Mouse (Mus musculus) cerebral cortex, adult 2 months (tissue): Measurements from ENCODE around the gene Elp5.

Experiments used
- whole genome bisulfite sequencing: fragments of 180-500 bp; shearing (Covaris S2); methylation state at CpG from one replicate; pipeline ENCODE4 v1.1.7; 2018; 5-methylcytosine and 5-hydroxymethylcytosine counted together

The Elp5 gene

DNA sequence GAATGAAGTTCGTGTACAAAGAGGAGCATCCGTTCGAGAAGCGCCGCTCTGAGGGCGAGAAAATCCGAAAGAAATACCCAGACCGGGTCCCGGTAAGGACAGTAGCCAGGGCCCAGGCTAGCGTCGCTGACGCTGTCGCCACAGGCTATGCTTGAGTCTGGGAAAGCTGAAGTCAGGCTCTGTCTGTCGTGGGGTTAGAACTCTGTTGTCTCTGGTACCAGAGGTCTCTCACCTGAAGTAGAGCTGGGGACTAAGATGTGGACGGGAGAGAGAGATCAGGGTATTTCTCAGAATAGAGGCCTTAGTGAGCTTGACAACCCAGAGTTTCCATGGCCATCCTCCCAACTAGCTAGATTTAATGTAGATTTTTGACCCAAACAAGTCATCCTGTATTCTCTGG is 9.4 kb upstream of the Elp5 start:
- under 1% methylated on average over 15 of the region's 15 CpGs for WGBS

DNA sequence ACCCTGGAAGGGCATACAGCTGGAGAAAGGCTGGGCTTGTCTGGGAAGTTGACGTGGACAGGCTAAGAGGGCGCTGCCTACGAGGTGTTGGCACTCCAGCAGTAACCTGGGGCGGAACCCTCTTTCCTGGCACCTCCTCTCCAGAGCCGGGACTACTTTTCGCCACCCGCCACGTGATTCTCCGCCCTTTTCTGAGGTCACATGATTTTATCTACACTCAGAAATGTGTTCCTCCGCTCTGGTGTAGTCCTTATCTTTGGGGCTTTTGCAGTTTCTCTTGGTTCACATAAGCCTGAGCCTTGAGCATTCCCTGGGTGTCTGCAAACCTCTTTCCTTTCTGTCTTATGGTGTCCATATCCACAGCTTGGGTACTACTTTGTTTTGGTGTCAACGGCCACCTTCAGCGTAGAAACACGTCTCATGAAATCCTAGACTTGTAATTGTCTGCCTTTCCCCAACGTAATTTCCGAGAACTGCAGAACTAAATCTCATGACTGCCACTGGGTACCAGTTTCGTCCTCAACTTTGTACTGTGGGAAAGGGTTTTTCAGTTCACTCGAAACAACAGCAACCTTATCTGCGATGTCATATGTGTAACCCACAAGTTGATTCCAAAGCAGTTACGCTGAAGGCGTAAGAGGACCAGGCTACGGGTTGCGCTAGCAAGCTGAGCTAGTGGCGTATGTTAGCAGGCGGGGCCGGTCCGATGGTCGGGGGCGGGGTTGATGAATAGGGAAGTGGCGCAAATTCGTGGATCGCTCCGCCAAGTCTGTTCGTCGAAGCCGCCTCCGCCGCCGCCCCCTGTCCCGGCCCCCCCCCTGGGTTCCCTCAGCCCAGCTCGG is 8.8 kb upstream of the Elp5 start, which contains the start of gene Gabarap:
TSS of gene Gabarap (plus strand) at position 294 of the 842 bp plus-strand sequence.
- WGBS = under 1% methylated on average over 40 of the region's 40 CpGs

- WGBS = 91% methylated on average over 8 of the region's 8 CpGs
These were observed 7.6 kb upstream of the Elp5 start for GRCm38 (mm10) chr11:69989949-69990348.

- WGBS = 91% methylated on average over 8 of the region's 8 CpGs
These were observed 2.1 kb upstream of the Elp5 start for GRCm38 (mm10) chr11:69984431-69984830.

GRCm38 (mm10) chr11:69983377-69983776 is 1.1 kb upstream of the Elp5 start:
- WGBS = 63% methylated on average over 4 of the region's 4 CpGs

- 10% methylated on average over 5 of the region's 5 CpGs for WGBS
These were observed 560 bp upstream of the Elp5 start for GRCm38 (mm10) chr11:69982877-69983276.

DNA sequence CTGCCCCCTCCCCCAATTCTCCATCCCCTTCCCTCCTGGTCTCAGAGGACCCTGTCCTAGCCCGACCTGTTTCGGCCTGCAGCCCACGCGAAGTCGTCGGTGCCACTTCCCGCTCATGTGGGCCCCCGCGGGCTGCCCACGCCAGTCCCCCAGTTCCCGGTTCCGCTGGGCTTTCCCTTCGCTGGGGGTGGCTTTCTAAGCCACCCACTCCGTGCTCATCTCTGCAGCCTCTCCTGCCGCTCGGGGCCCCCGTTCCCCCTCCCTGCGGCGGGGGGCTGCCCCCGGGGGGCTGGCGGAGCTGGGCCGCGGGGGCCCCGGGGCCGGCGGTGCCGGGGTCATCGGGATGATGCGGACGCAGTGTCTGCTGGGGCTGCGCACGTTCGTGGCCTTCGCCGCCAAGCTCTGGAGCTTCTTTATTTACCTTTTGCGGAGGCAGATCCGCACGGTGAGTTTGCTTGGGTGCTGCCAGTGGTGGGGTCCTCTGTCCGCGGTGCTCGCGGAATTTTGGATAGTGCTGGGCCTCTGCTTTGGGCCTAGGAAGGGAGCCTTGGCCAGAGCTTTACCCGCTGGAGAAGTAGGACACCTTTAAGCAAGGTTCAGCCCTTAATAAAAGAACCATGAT is 1.1 kb downstream of the Elp5 start, which contains the start of gene Ctdnep1:
TSS of gene Ctdnep1 (plus strand) at position 16 of the 622 bp plus-strand sequence.
- under 1% methylated on average over 38 of the region's 43 CpGs for WGBS

- WGBS = under 1% methylated on average over 43 of the region's 60 CpGs
These were observed 1.8 kb downstream of the Elp5 start for GRCm38 (mm10) chr11:69980196-69981140.

DNA sequence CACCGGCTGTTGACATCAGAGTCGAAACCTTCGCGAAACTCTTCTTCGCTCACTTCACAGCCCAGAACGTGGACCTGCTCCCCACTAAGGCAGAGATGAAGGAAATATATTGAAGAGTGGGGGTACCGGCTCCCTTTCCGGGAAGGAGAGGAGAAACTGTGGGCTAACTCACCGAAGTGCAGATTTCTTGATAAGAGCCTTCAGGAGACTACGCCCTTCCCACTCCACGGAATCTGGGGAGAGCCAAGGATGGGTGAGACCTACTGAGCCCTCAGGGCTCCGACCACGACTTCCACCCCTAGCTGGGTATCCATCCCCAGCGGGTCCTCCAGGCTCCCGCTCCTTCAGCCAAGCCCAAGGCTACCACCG is 2.5 kb downstream of the Elp5 start:
- WGBS = 1% methylated on average over 16 of the region's 16 CpGs

GRCm38 (mm10) chr11:69976271-69976670 is 6.0 kb downstream of the Elp5 start:
- WGBS = 78% methylated on average over 4 of the region's 4 CpGs

DNA sequence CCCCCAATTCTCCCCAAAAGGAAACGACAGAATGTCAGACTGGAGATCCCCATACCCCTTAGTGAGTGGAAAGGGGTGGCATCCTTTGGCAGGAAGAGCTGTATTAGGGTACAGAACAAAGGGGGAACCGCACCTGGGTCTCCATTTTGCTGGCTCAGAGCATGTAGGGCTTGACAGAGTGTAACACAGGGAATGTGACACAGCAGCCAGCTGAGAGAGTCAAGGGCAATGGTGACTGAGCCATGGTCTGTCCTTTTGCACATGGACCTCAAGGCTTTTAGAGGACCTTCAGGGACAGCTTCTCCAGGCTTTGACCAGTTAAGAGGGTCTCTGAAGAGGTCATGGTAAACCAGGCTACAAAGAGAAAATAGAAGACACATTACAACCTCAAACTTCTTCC is 7.4 kb downstream of the Elp5 start:
- WGBS = 94% methylated on average over 2 of the region's 2 CpGs

- 79% methylated on average over 3 of the region's 3 CpGs for WGBS
These were observed 11.5 kb downstream of the Elp5 start for GRCm38 (mm10) chr11:69970775-69971174.

DNA sequence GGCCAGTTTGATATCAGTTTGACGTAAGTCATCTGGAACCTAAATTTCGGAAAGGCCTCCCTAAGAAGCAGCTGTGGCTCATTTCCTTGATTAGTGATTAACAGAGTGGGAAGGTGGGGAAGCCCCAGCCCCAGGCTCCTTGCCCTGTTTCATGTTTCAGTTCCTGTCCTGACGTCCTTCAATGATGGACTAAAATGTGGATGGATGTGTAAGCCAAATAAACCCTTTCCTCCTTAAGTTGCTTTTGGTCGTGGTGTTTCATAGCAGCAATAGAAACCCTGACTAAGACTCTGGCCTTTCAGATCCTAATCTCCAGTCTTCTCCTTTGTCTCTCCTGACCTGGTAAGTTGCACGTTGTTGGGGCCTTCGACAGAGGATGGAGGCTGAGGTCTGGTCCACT is 12.1 kb downstream of the Elp5 start:
- 86% methylated on average over 6 of the region's 6 CpGs for WGBS

DNA sequence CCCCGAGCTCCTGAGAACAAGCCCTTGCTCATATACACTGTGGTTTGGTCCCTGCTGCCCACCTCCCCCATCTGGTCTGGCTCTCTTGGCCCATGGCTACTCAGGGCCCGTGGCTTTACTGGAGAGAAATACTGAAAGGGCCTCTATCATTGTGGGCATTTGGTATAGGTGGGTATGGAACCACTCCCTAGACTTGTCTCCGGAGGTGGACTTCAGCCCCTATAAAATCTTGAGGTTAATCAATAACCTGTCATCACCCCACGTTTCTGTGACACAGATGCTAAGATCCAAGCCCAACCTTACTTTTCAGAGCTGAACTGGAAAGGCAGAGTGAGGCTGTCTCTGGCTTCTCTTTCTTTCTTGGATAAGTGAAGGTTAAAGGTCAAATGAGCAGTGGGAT is 13.5 kb downstream of the Elp5 start:
- WGBS = 90% methylated on average over 4 of the region's 4 CpGs

DNA sequence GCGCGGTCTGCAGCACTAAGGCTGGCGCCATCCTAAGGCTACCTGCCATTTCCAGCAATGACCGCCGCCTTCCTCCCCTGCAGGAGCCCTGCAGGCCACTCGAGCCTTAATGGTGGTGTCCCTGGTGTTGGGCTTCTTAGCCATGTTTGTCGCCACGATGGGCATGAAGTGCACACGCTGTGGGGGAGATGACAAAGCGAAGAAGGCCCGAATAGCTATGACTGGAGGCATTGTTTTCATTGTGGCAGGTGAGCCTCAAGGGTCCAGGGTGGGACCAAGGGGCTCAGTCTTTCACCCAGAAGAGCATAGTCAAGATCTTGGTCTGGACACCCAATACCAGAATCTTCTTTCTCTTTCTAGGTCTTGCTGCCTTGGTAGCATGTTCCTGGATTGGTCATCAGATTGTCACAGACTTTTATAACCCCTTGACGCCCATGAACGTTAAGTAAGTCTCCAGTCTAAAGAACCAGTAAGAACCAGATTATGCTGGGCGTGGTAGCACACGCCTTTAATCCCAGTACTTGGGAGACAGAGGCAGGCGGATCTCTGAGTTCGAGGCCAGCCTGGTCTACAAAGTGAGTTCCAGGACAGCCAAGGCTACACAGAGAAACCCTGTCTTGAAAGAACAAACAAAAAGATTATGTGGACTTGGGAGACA is 15.3 kb downstream of the Elp5 start:
- 38% methylated on average over 17 of the region's 17 CpGs for WGBS

DNA sequence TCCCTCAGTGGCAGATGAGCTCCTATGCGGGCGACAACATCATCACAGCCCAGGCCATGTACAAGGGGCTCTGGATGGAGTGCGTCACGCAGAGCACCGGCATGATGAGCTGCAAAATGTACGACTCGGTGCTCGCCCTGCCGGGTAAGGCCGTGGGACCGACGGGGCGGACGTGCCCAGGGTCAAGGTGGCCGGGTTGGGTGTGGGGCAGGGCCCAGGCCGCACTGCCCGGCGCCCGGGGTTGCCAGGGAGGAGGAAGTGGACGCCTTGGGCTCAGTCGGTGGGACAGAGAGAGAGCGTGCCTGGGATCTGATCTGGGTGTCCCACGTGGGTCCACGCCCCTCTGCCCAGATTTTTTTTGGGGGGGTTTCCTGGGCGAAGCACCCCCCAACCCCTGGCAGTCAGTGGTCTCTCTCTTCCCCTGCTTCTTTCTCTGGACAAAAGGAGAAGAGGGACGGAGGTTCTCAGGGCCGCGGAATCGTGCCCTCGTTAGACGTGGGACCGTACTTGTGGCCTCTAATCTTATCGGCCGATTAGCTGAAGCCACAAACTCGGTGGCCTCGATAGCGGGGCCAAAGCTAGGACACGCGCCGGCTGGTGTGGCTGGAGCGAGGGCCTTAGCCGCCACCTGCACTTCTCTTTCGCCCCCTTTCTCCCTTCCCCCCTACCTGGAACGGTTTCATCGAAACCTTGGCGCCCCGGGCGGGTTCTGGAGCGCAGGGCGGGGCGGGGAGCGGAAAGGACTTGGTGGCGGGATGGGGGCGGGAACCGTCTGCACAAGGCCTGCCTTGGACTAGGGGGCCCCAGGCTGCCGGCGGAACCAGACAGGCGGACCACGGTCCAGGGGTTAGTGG is 16.1 kb downstream of the Elp5 start:
- WGBS = 3% methylated on average over 59 of the region's 59 CpGs

DNA sequence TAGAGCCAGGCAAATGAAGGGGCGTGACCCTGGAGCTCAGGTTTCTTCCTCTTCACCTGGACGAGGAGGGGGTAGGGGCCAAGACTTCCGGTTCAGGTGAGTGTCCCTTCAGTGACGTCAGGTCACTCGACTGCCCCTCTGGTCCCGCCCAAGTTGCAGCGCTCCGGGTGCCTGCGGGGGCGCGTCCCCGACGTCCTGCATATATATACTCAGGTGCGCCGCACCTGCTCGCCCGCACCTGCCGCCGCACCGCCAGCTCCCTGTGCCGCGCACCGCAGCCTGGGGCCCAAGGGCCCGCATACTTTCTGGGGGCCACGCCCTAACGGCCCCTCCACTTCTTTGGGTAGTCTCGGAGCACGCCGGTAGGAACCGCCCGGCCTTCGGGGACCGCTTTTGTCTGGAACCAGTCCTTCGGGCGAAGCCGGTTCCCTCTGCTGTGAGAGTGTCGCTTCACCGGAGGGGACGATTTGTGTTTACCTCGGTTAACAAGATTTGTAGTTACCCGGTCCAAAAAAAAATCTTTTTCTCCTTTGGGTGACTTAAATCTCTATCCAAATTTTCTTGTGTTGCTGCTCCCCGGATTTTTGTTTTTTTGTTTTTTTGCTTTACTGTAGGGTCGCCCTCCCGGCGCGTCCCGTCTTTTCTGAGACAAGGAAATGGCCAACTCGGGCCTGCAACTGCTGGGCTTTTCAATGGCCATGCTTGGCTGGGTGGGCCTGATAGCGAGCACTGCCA is 16.9 kb downstream of the Elp5 start:
- WGBS = 4% methylated on average over 49 of the region's 49 CpGs

DNA sequence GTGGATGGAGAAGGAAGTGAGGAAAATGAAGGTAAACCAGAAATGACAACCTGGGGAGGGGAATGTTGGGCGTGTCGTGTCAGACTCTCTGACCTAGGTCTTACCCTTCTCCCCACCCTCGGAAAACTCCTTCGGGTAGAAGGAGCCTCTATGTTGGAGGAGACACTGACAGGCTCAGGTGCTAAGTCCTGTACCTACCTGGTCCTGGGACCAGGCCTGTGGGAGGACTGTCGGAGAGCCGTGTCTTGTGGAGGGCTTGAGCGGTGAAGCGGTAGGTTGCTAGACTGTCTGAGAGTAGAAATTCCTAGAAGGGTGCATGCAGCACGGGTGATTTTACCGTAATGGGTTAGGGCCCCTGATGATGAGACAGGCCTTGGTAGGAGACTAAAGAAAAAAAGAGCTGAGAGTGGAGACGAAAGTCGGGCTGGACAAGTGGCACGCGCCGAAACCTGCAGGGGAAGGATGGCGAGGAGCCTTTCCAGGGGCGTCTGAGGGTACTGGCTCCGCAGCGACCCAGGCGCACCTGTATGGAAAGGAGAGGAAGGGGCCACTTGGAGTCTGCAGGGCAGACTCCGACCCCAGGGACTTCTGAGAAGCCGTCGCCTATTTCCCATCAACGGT is 17.6 kb downstream of the Elp5 start, which contains the start of gene Cldn7:
TSS of gene Cldn7 (plus strand) at position 130 of the 621 bp plus-strand sequence.
- 20% methylated on average over 24 of the region's 24 CpGs for WGBS

- 47% methylated on average over 5 of the region's 5 CpGs for WGBS
These were observed 20.5 kb downstream of the Elp5 start for GRCm38 (mm10) chr11:69961841-69962240.
